Mouse (Mus musculus): ENCODE data around the gene Mpdz. TPM values are rescaled to one million over a fixed set of nuclear protein-coding genes. Genes with fewer than 3 reads are reported as not detected.

Gene Mpdz
- total and polyA plus RNA-seq, 2 experiments: 5.9 to 43.1 TPM

DNA sequence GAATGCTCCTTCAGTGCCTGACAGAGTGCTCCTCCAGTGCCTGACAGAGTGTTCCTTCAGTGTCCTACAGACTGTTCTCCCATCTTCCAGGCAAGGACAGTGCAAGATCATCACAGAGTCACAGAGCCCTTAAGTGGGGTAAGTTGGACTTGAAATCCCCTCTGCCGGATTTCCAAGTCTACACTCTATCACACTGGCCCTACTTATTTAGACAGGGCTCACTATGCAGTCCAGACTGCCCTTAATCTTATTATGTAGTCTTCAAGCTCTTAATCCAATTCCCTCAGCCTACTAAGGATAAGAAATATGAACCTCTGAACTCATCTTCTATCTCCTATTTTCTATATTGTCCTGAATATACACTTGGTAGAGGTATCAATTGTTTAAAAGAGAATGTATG lies 19.1 kb downstream of the Mpdz start:
- WGBS: 91% methylated on average over 1 of the region's 1 CpGs
- no peaks in the 10 kb centered on the region for H3K4me1 ChIP-seq (ENCODE audit: control insufficient read depth, insufficient read depth, low read length)
- H3K9ac ChIP-seq (ENCODE audit: low read depth, low read length): no peak overlapping the region
- no peak for DNase-seq (ENCODE audit: extremely low read depth, low read depth, low spot score)
- H3K27ac ChIP-seq (replicated peaks; ENCODE audit: insufficient read depth, low read depth, low read length): no peak overlapping the region
- no peak overlapping the region for H3K4me3 ChIP-seq (ENCODE audit: insufficient read depth, low read depth, low read length)
- no peaks in the 10 kb centered on the region for H3K27me3 ChIP-seq (ENCODE audit: control insufficient read depth, insufficient read depth, low read length)
- TF ChIP-seq CTCF (IDR thresholded peaks at IDR 0.05; ENCODE audit: low read depth, low read length) (no peak), POLR2A (IDR thresholded peaks at IDR 0.05; ENCODE audit: extremely low read depth, insufficient read depth, low read length) (no peak)
- no peaks in the 10 kb centered on the region for H3K79me2 ChIP-seq (ENCODE audit: control insufficient read depth, insufficient read depth, low read length)
- no peaks in the 10 kb centered on the region for H3K36me3 ChIP-seq (ENCODE audit: control insufficient read depth, insufficient read depth, low read length)

DNA sequence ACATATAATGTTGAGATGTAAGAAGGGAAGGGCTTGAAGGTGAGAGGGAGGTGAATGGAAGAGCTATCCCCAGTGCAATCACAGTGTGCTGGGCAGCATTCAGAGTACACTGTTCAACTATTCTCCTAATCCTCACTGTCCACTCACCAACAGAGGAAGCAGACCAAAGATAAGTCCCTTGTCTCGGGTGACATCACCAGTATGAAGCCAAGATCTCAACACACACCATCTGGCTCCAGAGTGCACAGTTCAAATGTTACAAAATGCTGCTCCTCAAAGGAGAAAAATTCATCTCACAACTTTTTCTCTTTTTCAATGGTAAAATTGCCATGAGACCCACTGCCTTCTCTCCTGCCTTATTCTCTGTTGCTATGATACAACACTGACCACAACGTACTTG lies 21.0 kb downstream of the Mpdz start:
- Histone ChIP-seq H3K36me3 (ENCODE audit: control insufficient read depth, insufficient read depth, low read length) (no peaks in the 10 kb centered on the region; the same call in 1 of the 2 replicates), H3K79me2 (ENCODE audit: control insufficient read depth, insufficient read depth, low read length) (no peaks in the 10 kb centered on the region), H3K4me3 (ENCODE audit: insufficient read depth, low read depth, low read length) (no peak overlapping the region), H3K9ac (ENCODE audit: low read depth, low read length) (no peak overlapping the region), H3K4me1 (ENCODE audit: control insufficient read depth, insufficient read depth, low read length) (no peaks in the 10 kb centered on the region), H3K27ac (replicated peaks; ENCODE audit: insufficient read depth, low read depth, low read length) (no peak overlapping the region), H3K27me3 (ENCODE audit: control insufficient read depth, insufficient read depth, low read length) (no peaks in the 10 kb centered on the region)
- DNase-seq (ENCODE audit: extremely low read depth, low read depth, low spot score): no peak
- WGBS: 79% methylated on average over 2 of the region's 2 CpGs
- no peak for TF ChIP-seq CTCF (IDR thresholded peaks at IDR 0.05; ENCODE audit: low read depth, low read length)

DNA sequence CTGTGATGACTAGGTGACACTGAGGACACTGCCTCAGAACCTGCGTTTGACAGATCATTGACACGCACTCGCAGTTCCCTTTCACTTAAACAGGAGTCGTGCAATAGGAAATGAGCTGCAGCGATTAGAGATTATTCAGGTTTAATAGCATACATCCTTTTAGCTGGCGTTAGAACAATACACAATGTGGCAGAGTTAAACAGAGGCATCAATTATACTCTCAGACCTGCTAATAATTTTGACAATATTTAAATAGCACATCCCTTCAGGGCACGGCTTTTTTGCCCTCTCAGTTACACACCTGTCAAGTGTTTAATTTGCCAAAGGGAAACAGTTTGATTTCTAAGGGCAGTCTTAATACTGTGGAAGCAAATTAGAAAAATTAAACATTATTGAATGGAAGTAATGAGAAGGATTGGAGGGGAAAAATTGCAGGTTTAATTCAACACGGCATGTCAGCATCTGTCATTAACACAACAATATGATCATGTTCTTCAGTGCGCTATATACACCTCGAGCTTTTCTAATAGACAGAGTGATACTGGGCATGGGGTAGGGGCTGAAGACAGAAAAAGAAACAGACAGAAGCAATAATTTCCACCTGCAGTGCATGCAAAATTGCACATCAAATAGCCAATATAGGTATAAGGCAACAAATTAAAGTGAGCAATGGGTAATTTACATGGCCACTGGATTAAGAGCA lies 27.1 kb downstream of the Mpdz start:
- TF ChIP-seq POLR2A (IDR thresholded peaks at IDR 0.05; ENCODE audit: extremely low read depth, insufficient read depth, low read length) (no peak), CTCF (IDR thresholded peaks at IDR 0.05; ENCODE audit: low read depth, low read length) (no peak)
- H3K9ac ChIP-seq (ENCODE audit: low read depth, low read length): no peak overlapping the region
- H3K4me1 ChIP-seq (ENCODE audit: control insufficient read depth, insufficient read depth, low read length): no peaks in the 10 kb centered on the region
- DNase-seq (ENCODE audit: extremely low read depth, low read depth, low spot score): no peak
- no peak overlapping the region for H3K4me3 ChIP-seq (ENCODE audit: insufficient read depth, low read depth, low read length)
- H3K79me2 ChIP-seq (ENCODE audit: control insufficient read depth, insufficient read depth, low read length): no peaks in the 10 kb centered on the region
- H3K27me3 ChIP-seq (ENCODE audit: control insufficient read depth, insufficient read depth, low read length): no peaks in the 10 kb centered on the region
- H3K36me3 ChIP-seq (ENCODE audit: control insufficient read depth, insufficient read depth, low read length): no peaks in the 10 kb centered on the region; the same call in 1 of the 2 replicates
- WGBS: 86% methylated on average over 10 of the region's 10 CpGs
- H3K27ac ChIP-seq (replicated peaks; ENCODE audit: insufficient read depth, low read depth, low read length): no peak overlapping the region

- TF ChIP-seq POLR2A (IDR thresholded peaks at IDR 0.05; ENCODE audit: extremely low read depth, insufficient read depth, low read length) (no peak), CTCF (IDR thresholded peaks at IDR 0.05; ENCODE audit: low read depth, low read length) (no peak)
- no peak for DNase-seq (ENCODE audit: extremely low read depth, low read depth, low spot score)
- H3K4me3 ChIP-seq (ENCODE audit: insufficient read depth, low read depth, low read length): no peak overlapping the region
- WGBS: 94% methylated on average over 8 of the region's 8 CpGs
- H3K27ac ChIP-seq (replicated peaks; ENCODE audit: insufficient read depth, low read depth, low read length): no peak overlapping the region
- no peaks in the 10 kb centered on the region for H3K4me1 ChIP-seq (ENCODE audit: control insufficient read depth, insufficient read depth, low read length)
- no peaks in the 10 kb centered on the region; the same call in 1 of the 2 replicates for H3K36me3 ChIP-seq (ENCODE audit: control insufficient read depth, insufficient read depth, low read length)
- H3K79me2 ChIP-seq (ENCODE audit: control insufficient read depth, insufficient read depth, low read length): no peaks in the 10 kb centered on the region
- no peaks in the 10 kb centered on the region for H3K27me3 ChIP-seq (ENCODE audit: control insufficient read depth, insufficient read depth, low read length)
- H3K9ac ChIP-seq (ENCODE audit: low read depth, low read length): no peak overlapping the region
These were observed 27.8 kb downstream of the Mpdz start for GRCm38 (mm10) chr4:81414684-81415323.

DNA sequence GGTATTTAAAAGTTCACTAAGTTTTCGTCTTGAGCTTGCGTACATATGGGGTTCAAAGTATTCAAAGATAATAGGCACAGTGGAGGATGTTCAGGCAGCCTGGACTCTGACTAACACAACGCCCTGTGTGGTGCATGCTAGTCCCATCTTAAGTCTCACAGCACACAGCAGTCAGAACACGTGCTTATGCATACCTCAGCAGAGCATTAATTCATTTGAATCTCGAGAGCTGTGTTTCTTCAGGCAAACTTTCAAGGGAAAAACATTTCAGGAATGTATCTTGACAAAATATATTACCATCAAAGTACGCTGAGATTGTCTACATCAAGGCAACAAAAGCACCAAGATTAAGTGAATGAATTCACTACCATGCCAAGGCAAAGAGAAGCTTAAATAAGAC lies 45.7 kb downstream of the Mpdz start:
- no peak overlapping the region for H3K27ac ChIP-seq (replicated peaks; ENCODE audit: insufficient read depth, low read depth, low read length)
- no peaks in the 10 kb centered on the region for H3K27me3 ChIP-seq (ENCODE audit: control insufficient read depth, insufficient read depth, low read length)
- H3K9ac ChIP-seq (ENCODE audit: low read depth, low read length): no peak overlapping the region
- no peak for TF ChIP-seq CTCF (IDR thresholded peaks at IDR 0.05; ENCODE audit: low read depth, low read length)
- no peak for TF ChIP-seq POLR2A (IDR thresholded peaks at IDR 0.05; ENCODE audit: extremely low read depth, insufficient read depth, low read length)
- no peaks in the 10 kb centered on the region for H3K4me1 ChIP-seq (ENCODE audit: control insufficient read depth, insufficient read depth, low read length)
- H3K79me2 ChIP-seq (ENCODE audit: control insufficient read depth, insufficient read depth, low read length): no peaks in the 10 kb centered on the region
- no peaks in the 10 kb centered on the region for H3K36me3 ChIP-seq (ENCODE audit: control insufficient read depth, insufficient read depth, low read length)
- WGBS: 91% methylated on average over 6 of the region's 6 CpGs
- no peak overlapping the region for H3K4me3 ChIP-seq (ENCODE audit: insufficient read depth, low read depth, low read length)
- no peak for DNase-seq (ENCODE audit: extremely low read depth, low read depth, low spot score)

DNA sequence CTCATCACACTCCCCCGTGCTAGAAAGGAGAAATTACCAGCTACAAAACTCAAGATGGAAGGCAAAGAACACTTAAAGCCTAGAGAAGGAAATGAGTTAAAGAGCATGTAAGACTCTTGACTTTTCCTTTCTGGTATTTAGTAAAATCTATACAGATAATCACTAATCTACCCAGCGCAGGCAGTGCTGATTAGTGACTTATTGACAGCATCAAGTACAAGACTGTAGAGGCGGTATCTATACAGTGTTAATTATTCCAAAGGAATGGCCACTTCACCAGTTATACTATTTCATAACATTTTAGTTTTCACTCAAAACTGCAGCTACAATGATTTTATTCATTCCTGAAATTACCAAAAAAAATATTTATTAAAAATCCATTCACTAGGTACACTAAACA lies 49.7 kb downstream of the Mpdz start:
- Histone ChIP-seq H3K27ac (replicated peaks; ENCODE audit: insufficient read depth, low read depth, low read length) (no peak overlapping the region), H3K9ac (ENCODE audit: low read depth, low read length) (no peak overlapping the region), H3K27me3 (ENCODE audit: control insufficient read depth, insufficient read depth, low read length) (no peaks in the 10 kb centered on the region), H3K4me3 (ENCODE audit: insufficient read depth, low read depth, low read length) (no peak overlapping the region), H3K36me3 (ENCODE audit: control insufficient read depth, insufficient read depth, low read length) (no peaks in the 10 kb centered on the region), H3K79me2 (ENCODE audit: control insufficient read depth, insufficient read depth, low read length) (no peaks in the 10 kb centered on the region), H3K4me1 (ENCODE audit: control insufficient read depth, insufficient read depth, low read length) (no peaks in the 10 kb centered on the region)
- TF ChIP-seq POLR2A (IDR thresholded peaks at IDR 0.05; ENCODE audit: extremely low read depth, insufficient read depth, low read length) (no peak), CTCF (IDR thresholded peaks at IDR 0.05; ENCODE audit: low read depth, low read length) (no peak)
- 97% methylated on average over 3 of the region's 3 CpGs for WGBS
- DNase-seq (ENCODE audit: extremely low read depth, low read depth, low spot score): no peak
